Mouse (Mus musculus) lung, adult 2 months (tissue): Measurements from ENCODE around the gene Prrg2.

ENCODE experiments used
- CTCF ChIP-seq: fragments of 200-500 bp; IDR thresholded peaks from 2 replicates; pipeline ENCODE4 v1.5.1; 2011; ENCODE audit warnings: mild to moderate bottlenecking, low read length, control low read depth; ENCODE audit not compliant: insufficient read depth
- POLR2A ChIP-seq: fragments of 200-500 bp; IDR thresholded peaks from 2 replicates; pipeline ENCODE4 v1.6.1; 2011; ENCODE audit warnings: low read depth, mild to moderate bottlenecking, control low read depth, low read length, borderline replicate concordance; ENCODE audit errors: extremely low read depth

DNA sequence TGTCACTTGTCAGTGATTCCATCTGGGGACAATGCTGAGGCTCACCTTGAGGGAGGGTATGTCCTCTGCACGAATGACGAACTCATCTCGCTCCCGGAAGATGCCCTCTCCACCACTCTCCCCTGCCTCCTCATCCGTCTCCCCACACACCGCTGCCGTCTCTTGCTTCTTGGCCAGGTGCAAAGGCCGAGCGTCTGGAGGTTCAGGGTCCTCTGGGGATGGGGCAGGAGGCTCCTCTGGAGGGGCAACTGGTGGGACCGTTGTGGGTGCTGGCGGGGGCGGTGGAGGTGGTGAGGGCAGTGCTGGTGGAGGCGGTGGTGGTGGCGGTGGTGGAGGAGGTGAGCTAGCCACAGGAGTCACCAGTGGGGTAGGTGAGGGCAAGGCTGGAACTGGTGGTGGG lies 19.2 kb downstream of the Prrg2 start:
- TF ChIP-seq POLR2A: no peak
- no peak for TF ChIP-seq CTCF
